ENCODE assay signal across 8 mouse cellular contexts in genomic region chr6:7843726-7844411, GRCm38 (mm10). TPM values are rescaled to one million over a fixed set of nuclear protein-coding genes. Genes with fewer than 3 reads are reported as not detected.
A peak's percentile ranks its signal among the peaks of the same experiment; 100 is the strongest.
DNase-seq lines count a peak whose midpoint lies in the region; ATAC-seq and TF ChIP-seq lines count a peak whose summit lies in the region.

No protein-coding gene starts in this region.

- intact Hi-C loops in left cerebral cortex, postnatal 36 days (cut with DNase I): no loop called here

- peak overlapping the region; percentile 65 for H3K4me2 ChIP-seq in kidney, embryonic 15.5 days
- peak overlapping the region; percentile 58 for H3K4me2 ChIP-seq in hindbrain, embryonic 12.5 days (replicated peaks)

- ATAC-seq in kidney, embryonic 15.5 days (replicated peaks; ENCODE audit: low FRiP score): no peak
- ATAC-seq in hindbrain, embryonic 12.5 days (ENCODE audit: low FRiP score): no peak; the same call in 1 of the 2 replicates

- WGBS in kidney, embryonic 15.5 days: 66% methylated on average over 10 of the region's 10 CpGs
- 67% methylated on average over 10 of the region's 10 CpGs for WGBS in hindbrain, embryonic 12.5 days
- 18% methylated on average over 10 of the region's 10 CpGs for WGBS in thymus, adult 2 months

- H3K9me3 ChIP-seq in kidney, embryonic 15.5 days (replicated peaks): no peaks in the 10 kb centered on the region
- H3K9me3 ChIP-seq in hindbrain, embryonic 12.5 days (replicated peaks): no peaks in the 10 kb centered on the region

- no peaks in the 10 kb centered on the region for H3K27me3 ChIP-seq in kidney, embryonic 15.5 days
- H3K27me3 ChIP-seq in hindbrain, embryonic 12.5 days: no peaks in the 10 kb centered on the region
- no peaks in the 10 kb centered on the region for H3K27me3 ChIP-seq in thymus, adult 2 months (ENCODE audit: control insufficient read depth, insufficient read depth, low read length)

- peaks cover 26% of the 10 kb centered on the region for H3K4me1 ChIP-seq in kidney, embryonic 15.5 days
- H3K4me1 ChIP-seq in hindbrain, embryonic 12.5 days: peaks cover 11% of the 10 kb centered on the region; the same call in 1 of the 2 replicates
- H3K4me1 ChIP-seq in thymus, adult 2 months (replicated peaks; ENCODE audit: control insufficient read depth, insufficient read depth, low read length): peaks cover 17% of the 10 kb centered on the region

- TF ChIP-seq POLR2A in thymus, adult 2 months (IDR thresholded peaks at IDR 0.05; ENCODE audit: control insufficient read depth, extremely low read depth, insufficient read depth, low read length, poor library complexity): no peak

- H3K4me3 ChIP-seq in kidney, embryonic 15.5 days (replicated peaks): peak overlapping the region; percentile 88
- H3K4me3 ChIP-seq in hindbrain, embryonic 12.5 days: peak overlapping the region; percentile 79
- no peak overlapping the region for H3K4me3 ChIP-seq in thymus, adult 2 months (ENCODE audit: control insufficient read depth, insufficient read depth, low read length)

- peak overlapping the region; percentile 96 for H3K27ac ChIP-seq in kidney, embryonic 15.5 days
- no peak overlapping the region for H3K27ac ChIP-seq in hindbrain, embryonic 12.5 days
- H3K27ac ChIP-seq in thymus, adult 2 months (ENCODE audit: control insufficient read depth, insufficient read depth, low read length): peak overlapping the region; percentile 95

- H3K36me3 ChIP-seq in kidney, embryonic 15.5 days: no peaks in the 10 kb centered on the region
- no peaks in the 10 kb centered on the region for H3K36me3 ChIP-seq in hindbrain, embryonic 12.5 days
- no peaks in the 10 kb centered on the region for H3K36me3 ChIP-seq in thymus, adult 2 months (ENCODE audit: control insufficient read depth, insufficient read depth, low read length)

- H3K9ac ChIP-seq in kidney, embryonic 15.5 days: no peak overlapping the region
- no peak overlapping the region for H3K9ac ChIP-seq in hindbrain, embryonic 12.5 days

- no peak for DNase-seq in kidney, adult 8-10 months
- DNase-seq in cerebellum, adult 11-12 months: peak; percentile 26
- DNase-seq in lung, postnatal 36 days: peak; percentile 37
- DNase-seq in thymus, adult 2 months: peak; percentile 81
- no peak for DNase-seq in gastrocnemius, adult 8-10 months (ENCODE audit: low spot score in 2 of 2)
- no peak for DNase-seq in left cerebral cortex, postnatal 36 days (ENCODE audit: low spot score in 2 of 2)

- TF ChIP-seq CTCF in thymus, adult 2 months (IDR thresholded peaks at IDR 0.05; ENCODE audit: borderline replicate concordance, control insufficient read depth, extremely low read depth, insufficient read depth, low read length, poor library complexity): no peak

RNA-seq across cellular contexts. Expression of gene C1galt1, which starts 0.8 kb away (rescaled TPM):
- polyA plus RNA-seq in kidney, embryonic 15.5 days (2015; fragmentation: Nextera tagmentation; extraction: Ambion mirVana): 3.0 and 3.1 TPM in 2 replicates
- polyA plus RNA-seq in hindbrain, embryonic 12.5 days (2016; fragmentation: Nextera tagmentation; extraction: Ambion mirVana): 2.0 and 2.5 TPM in 2 replicates
- polyA plus RNA-seq in thymus, adult 2 months (2012; rRNA removed): 12.9 and 13.1 TPM in 2 replicates
- 10 to 100 TPM; 14.0 to 15.9 (median 14.3) TPM for total RNA-seq in gastrocnemius, adult 8-10 months (2022)
- 10 to 100 TPM; 14.2 to 14.3 TPM for total RNA-seq in left cerebral cortex, postnatal 36 days (2021)

Comparison
In these comparisons a context has a peak if more than half of its experiments do, and no peak if none do; other contexts are left out.
1. DNase-seq: peak in cerebellum, adult 11-12 months (single experiment), lung, postnatal 36 days (single experiment) and thymus, adult 2 months (single experiment); none in kidney, adult 8-10 months (0 of 2), gastrocnemius, adult 8-10 months (0 of 2) and left cerebral cortex, postnatal 36 days (0 of 2).